Mouse (Mus musculus): ENCODE data around the gene Kcnma1. TPM values are rescaled to one million over a fixed set of nuclear protein-coding genes. Genes with fewer than 3 reads are reported as not detected.

Gene Kcnma1
- total RNA-seq, 1 experiment, result 0.49 TPM

- in situ Hi-C loops (cut with MboI; ENCODE audit: low sequenced_read_pairs in 2 of 2, unreplicated experiment in 2 of 2), result loop anchor here (25.0 kb wide), 1 partner anchor 425 kb away; the partner anchor contains the start of gene Kcnma1 (in 2 of the 2)
- TF ChIP-seq ZNF384 (IDR thresholded peaks at IDR 0.05; ENCODE audit: low read depth, low read length) (no peak), HCFC1 (IDR thresholded peaks at IDR 0.05; ENCODE audit: borderline replicate concordance, insufficient read depth, low read length) (no peak), CHD2 (IDR thresholded peaks at IDR 0.05; ENCODE audit: low read depth, low read length) (no peak), MAFK (IDR thresholded peaks at IDR 0.05; ENCODE audit: insufficient read depth, low read depth, low read length) (no peak), ZC3H11A (IDR thresholded peaks at IDR 0.05; ENCODE audit: borderline replicate concordance, low read depth, low read length) (no peak)
- no peak overlapping the region for H3K27ac ChIP-seq (ENCODE audit: insufficient read depth, low read depth, low read length, poor library complexity, severe bottlenecking)
These were observed 426.8 kb downstream of the Kcnma1 start for GRCm38 (mm10) chr14:23587451-23587850.

GRCm38 (mm10) chr14:23583235-23583634, 431.1 kb downstream of the Kcnma1 start:
- no peak for TF ChIP-seq CHD2 (IDR thresholded peaks at IDR 0.05; ENCODE audit: low read depth, low read length)
- TF ChIP-seq ZC3H11A (IDR thresholded peaks at IDR 0.05; ENCODE audit: borderline replicate concordance, low read depth, low read length), result peak; percentile 73; the same call in 1 of the 2 replicates
- TF ChIP-seq HCFC1 (IDR thresholded peaks at IDR 0.05; ENCODE audit: borderline replicate concordance, insufficient read depth, low read length), result no peak

More at GRCm38 (mm10) chr14:23587451-23587850, 426.8 kb downstream of the Kcnma1 start:
- Histone ChIP-seq H3K9me3 (ENCODE audit: control insufficient read depth, insufficient read depth, low read depth, low read length) (no peaks in the 10 kb centered on the region), H3K9ac (ENCODE audit: insufficient read depth, low read depth, low read length, poor library complexity, severe bottlenecking) (no peak overlapping the region), H3K4me1 (ENCODE audit: control insufficient read depth in 2 of 2, insufficient read depth in 2 of 2, low read length in 2 of 2, poor library complexity in 1 of 2) (no peaks in the 10 kb centered on the region), H3K36me3 (ENCODE audit: control insufficient read depth, insufficient read depth, low read length, poor library complexity, severe bottlenecking) (no peaks in the 10 kb centered on the region), H3K4me3 (ENCODE audit: insufficient read depth in 1 of 2, low read depth in 1 of 2, low read length in 2 of 2, poor library complexity in 1 of 2, severe bottlenecking in 1 of 2) (no peak overlapping the region)
- DNase-seq (ENCODE audit: low read depth, low spot score), result no peak

GRCm38 (mm10) chr14:23581282-23581681, 433.0 kb downstream of the Kcnma1 start:
- TF ChIP-seq ZNF384 (IDR thresholded peaks at IDR 0.05; ENCODE audit: low read depth, low read length) (no peak), MAFK (IDR thresholded peaks at IDR 0.05; ENCODE audit: insufficient read depth, low read depth, low read length) (no peak), ZC3H11A (IDR thresholded peaks at IDR 0.05; ENCODE audit: borderline replicate concordance, low read depth, low read length) (no peak), HCFC1 (IDR thresholded peaks at IDR 0.05; ENCODE audit: borderline replicate concordance, insufficient read depth, low read length) (no peak), CHD2 (IDR thresholded peaks at IDR 0.05; ENCODE audit: low read depth, low read length) (no peak)
- in situ Hi-C loops (cut with MboI; ENCODE audit: low sequenced_read_pairs in 2 of 2, unreplicated experiment in 2 of 2), result loop anchor here (25.0 kb wide), 1 partner anchor 431 kb away; the partner anchor contains the start of gene Kcnma1 (in 2 of the 2)
- no peak overlapping the region for H3K4me3 ChIP-seq (ENCODE audit: insufficient read depth in 1 of 2, low read depth in 1 of 2, low read length in 2 of 2, poor library complexity in 1 of 2, severe bottlenecking in 1 of 2)
- no peak for DNase-seq (ENCODE audit: low read depth, low spot score)
- no peak overlapping the region for H3K27ac ChIP-seq (ENCODE audit: insufficient read depth, low read depth, low read length, poor library complexity, severe bottlenecking)
- H3K9ac ChIP-seq (ENCODE audit: insufficient read depth, low read depth, low read length, poor library complexity, severe bottlenecking), result no peak overlapping the region
- no peaks in the 10 kb centered on the region for H3K9me3 ChIP-seq (ENCODE audit: control insufficient read depth, insufficient read depth, low read depth, low read length)
- H3K36me3 ChIP-seq (ENCODE audit: control insufficient read depth, insufficient read depth, low read length, poor library complexity, severe bottlenecking), result no peaks in the 10 kb centered on the region
- no peaks in the 10 kb centered on the region for H3K4me1 ChIP-seq (ENCODE audit: control insufficient read depth in 2 of 2, insufficient read depth in 2 of 2, low read length in 2 of 2, poor library complexity in 1 of 2)

More at GRCm38 (mm10) chr14:23583235-23583634, 431.1 kb downstream of the Kcnma1 start:
- in situ Hi-C loops (cut with MboI; ENCODE audit: low sequenced_read_pairs in 2 of 2, unreplicated experiment in 2 of 2), result loop anchor here (25.0 kb wide), 1 partner anchor 429 kb away; the partner anchor contains the start of gene Kcnma1 (in 2 of the 2)
- Histone ChIP-seq H3K36me3 (ENCODE audit: control insufficient read depth, insufficient read depth, low read length, poor library complexity, severe bottlenecking) (no peaks in the 10 kb centered on the region), H3K9me3 (ENCODE audit: control insufficient read depth, insufficient read depth, low read depth, low read length) (no peaks in the 10 kb centered on the region), H3K9ac (ENCODE audit: insufficient read depth, low read depth, low read length, poor library complexity, severe bottlenecking) (no peak overlapping the region), H3K4me1 (ENCODE audit: control insufficient read depth in 2 of 2, insufficient read depth in 2 of 2, low read length in 2 of 2, poor library complexity in 1 of 2) (no peaks in the 10 kb centered on the region), H3K27ac (ENCODE audit: insufficient read depth, low read depth, low read length, poor library complexity, severe bottlenecking) (no peak overlapping the region), H3K4me3 (ENCODE audit: insufficient read depth in 1 of 2, low read depth in 1 of 2, low read length in 2 of 2, poor library complexity in 1 of 2, severe bottlenecking in 1 of 2) (no peak overlapping the region)
- peak; percentile 42 for DNase-seq (ENCODE audit: low read depth, low spot score)

GRCm38 (mm10) chr14:23575951-23576350, 438.3 kb downstream of the Kcnma1 start:
- TF ChIP-seq MAFK (IDR thresholded peaks at IDR 0.05; ENCODE audit: insufficient read depth, low read depth, low read length) (no peak), CHD2 (IDR thresholded peaks at IDR 0.05; ENCODE audit: low read depth, low read length) (no peak), HCFC1 (IDR thresholded peaks at IDR 0.05; ENCODE audit: borderline replicate concordance, insufficient read depth, low read length) (no peak), ZC3H11A (IDR thresholded peaks at IDR 0.05; ENCODE audit: borderline replicate concordance, low read depth, low read length) (no peak), ZNF384 (IDR thresholded peaks at IDR 0.05; ENCODE audit: low read depth, low read length) (no peak)
- no peak for DNase-seq (ENCODE audit: low read depth, low spot score)
- Histone ChIP-seq H3K4me3 (ENCODE audit: insufficient read depth in 1 of 2, low read depth in 1 of 2, low read length in 2 of 2, poor library complexity in 1 of 2, severe bottlenecking in 1 of 2) (no peak overlapping the region), H3K4me1 (ENCODE audit: control insufficient read depth in 2 of 2, insufficient read depth in 2 of 2, low read length in 2 of 2, poor library complexity in 1 of 2) (no peaks in the 10 kb centered on the region), H3K9ac (ENCODE audit: insufficient read depth, low read depth, low read length, poor library complexity, severe bottlenecking) (no peak overlapping the region), H3K36me3 (ENCODE audit: control insufficient read depth, insufficient read depth, low read length, poor library complexity, severe bottlenecking) (no peaks in the 10 kb centered on the region), H3K9me3 (ENCODE audit: control insufficient read depth, insufficient read depth, low read depth, low read length) (no peaks in the 10 kb centered on the region), H3K27ac (ENCODE audit: insufficient read depth, low read depth, low read length, poor library complexity, severe bottlenecking) (no peak overlapping the region)
- in situ Hi-C loops (cut with MboI; ENCODE audit: low sequenced_read_pairs in 2 of 2, unreplicated experiment in 2 of 2), result loop anchor here (25.0 kb wide), 1 partner anchor 436 kb away; the partner anchor contains the start of gene Kcnma1 (in 2 of the 2)

Measured in ES-E14 (cell line).